Mouse (Mus musculus) erythroblast, adult 5-6 weeks (primary cell): ENCODE measurements around the gene Proca1. TPM values are rescaled to one million over a fixed set of nuclear protein-coding genes. Genes with fewer than 3 reads are reported as not detected.

ENCODE experiments used
- ATAC-seq: replicated peaks from 2 replicates; pipeline ENCODE4 v1.8.0; 2016; ENCODE audit warnings: moderate number of reproducible peaks, mild to moderate bottlenecking, moderate TSS enrichment, inconsistent platforms; ENCODE audit not compliant: poor library complexity, low FRiP score, severe bottlenecking
- total RNA-seq, 2 experiments: library from RNA; stranded (forward) in 1 of 2; stranded (reverse) in 1 of 2; fragments of 150-400 nt in 1 of 2; fragments of 200-764, 138-1000 nt in 1 of 2; gene quantifications; 2 replicates each; pipeline versions ENCODE4 v1.2.3 to v1.2.4; 2015 to 2017; ENCODE audit warnings: low replicate concordance in 2 of 2

The Proca1 gene
- total RNA-seq (2015; ENCODE audit: low replicate concordance) (1.5 TPM in 1 of 2 replicates, not detected in the other), total RNA-seq (2017; ENCODE audit: low replicate concordance) (not detected in 2 replicates)

GRCm38 (mm10) chr11:78193113-78193512 lies at the start of gene Proca1:
Gene Proca1, plus strand, starts transcription at chr11:78193392.
- no peak for ATAC-seq

DNA sequence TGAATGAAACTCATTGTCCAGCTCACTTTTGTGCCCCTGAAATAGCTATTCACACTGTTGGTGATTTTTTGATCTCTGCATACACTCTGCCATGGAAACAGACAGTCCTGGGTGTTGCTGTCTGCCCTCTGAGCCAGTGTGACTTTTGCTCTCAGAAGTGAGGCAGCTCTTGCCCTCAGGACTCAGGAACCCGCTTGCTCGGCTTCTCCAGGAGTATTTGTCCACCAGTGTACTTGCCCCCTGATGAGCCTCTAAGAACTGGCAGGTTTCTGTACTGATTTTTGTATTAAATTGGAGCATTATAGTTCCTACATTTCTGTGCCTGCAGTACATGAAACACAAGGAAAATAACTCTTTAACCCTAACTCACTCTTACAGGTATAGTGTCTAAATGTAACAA lies 49.7 kb upstream of the Proca1 start:
- ATAC-seq = no peak

DNA sequence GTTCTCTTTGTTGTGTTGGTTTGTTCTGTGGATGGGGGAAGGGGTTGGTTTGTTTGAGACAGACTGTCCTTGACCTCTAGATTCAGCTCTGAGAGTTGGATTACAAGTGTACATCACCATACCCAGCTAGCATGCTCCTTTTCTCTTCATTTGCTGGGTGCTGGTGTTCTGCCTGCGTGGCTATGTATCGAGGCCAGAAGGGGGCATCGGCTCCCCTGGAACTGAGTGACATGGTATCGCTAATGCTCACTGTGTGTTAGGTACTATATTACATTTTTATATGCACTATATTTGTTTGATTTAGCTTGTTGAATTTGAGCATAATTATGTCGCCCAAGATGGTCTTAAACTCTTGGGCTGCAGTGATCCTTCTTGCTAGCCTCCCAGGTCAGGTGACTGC lies 47.0 kb upstream of the Proca1 start:
- no peak for ATAC-seq

GRCm38 (mm10) chr11:78146707-78147543 lies 46.3 kb upstream of the Proca1 start:
- ATAC-seq = no peak

DNA sequence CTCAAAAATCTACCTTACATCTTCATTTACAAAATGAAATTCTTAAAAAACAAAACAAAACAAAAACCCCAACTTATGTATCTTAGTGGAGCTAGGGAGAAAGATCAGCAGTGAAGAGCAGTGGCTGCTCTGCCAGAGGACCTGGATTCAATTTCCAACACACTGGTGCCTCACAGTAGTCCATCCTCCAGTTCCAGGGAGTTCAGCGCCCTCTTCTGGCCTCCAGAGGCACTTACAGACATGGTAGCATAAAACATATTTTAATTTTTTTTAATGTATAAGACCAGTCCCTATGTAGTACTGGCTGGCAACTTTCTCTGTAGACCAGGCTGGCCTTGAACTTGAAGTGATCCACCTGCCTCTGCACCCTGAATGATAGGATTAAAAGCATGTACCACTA lies 42.0 kb upstream of the Proca1 start:
- peak; percentile 70 for ATAC-seq

DNA sequence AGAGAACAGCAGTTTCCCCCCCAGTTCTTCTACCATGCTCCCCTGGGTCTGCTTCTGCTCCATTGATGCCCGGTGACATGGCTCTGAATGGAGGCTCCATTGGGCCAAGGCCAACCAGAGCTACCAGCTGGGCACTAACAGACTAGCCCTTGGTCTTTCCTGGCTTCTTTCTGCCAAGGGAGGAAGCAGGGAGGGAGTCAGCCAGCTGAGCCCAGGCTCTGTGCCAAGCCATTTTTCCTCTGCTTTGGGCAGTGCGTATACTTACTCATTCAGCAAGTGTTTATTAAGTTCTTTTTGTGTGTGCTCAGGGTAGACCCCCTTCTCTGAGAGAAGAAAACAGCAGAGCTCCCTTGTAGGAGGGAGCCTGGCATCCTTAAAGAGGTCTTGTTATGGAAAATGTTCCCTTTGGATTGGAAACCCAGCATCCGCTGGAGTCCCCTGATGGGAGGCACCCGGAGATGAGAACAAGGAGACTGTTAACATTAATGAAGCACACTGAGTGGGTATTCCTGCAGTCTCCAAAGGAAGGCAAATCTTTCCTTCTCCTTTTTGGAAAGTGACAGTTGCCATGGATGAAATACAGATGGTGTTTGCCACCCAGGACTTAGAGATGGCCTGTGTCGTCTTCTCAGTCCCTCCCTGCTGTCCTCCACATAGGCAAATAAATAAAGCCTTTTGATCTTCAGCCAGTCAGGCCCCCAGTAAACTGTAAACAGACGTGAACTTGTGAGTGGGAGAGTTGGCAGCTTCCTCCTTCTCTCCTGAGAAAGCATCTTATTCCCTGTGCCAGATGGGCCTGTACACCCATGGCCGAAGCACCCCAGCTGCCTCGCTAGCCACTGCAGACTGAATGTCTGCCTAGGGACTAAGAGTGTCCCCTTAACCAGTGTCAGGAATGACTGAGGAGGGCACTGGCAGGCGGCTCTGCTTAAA lies 40.6 kb upstream of the Proca1 start:
- ATAC-seq = no peak

- no peak for ATAC-seq
Measured at GRCm38 (mm10) chr11:78153778-78154177, 39.4 kb upstream of the Proca1 start.

DNA sequence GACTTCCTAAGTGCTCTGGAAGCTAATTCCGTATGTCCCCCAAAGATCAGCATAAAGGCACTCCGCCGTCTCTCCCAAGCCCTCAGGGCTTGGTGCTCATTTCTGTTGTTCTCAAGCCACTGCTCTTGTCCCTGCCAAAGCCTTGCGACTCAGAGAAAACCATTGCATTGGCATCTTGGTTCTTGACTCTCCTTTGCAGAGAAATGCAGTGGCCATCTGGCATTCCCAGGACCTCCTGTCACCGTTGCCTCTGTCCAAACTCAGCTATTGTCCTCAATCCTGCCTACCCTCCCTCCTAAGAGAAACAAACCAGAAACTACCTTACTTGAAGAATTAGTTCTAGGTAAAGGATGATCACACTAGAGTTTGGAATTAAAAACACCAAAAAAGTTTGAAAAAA lies 37.5 kb upstream of the Proca1 start:
- ATAC-seq = no peak

- ATAC-seq = no peak
Measured at GRCm38 (mm10) chr11:78156156-78156699, 37.0 kb upstream of the Proca1 start.

DNA sequence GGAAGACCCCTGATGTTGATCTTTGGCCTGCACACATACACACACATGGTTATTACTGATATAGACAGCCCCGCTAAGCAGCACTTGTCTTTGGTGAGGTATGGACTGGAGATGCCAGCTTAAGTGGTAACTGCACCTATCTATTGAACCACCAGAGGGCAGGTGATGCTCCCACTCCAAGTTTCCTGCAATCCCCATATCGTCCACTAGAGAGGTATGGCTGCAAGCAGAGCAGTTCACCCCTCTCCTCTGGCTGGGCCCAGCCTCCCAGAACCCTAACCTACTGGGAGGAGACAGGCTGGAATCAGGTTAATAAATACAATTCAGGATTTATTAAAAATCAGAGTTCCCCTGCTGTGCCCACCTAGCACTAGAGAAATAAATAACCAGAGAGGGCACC lies 34.1 kb upstream of the Proca1 start:
- ATAC-seq = peak; percentile 92

DNA sequence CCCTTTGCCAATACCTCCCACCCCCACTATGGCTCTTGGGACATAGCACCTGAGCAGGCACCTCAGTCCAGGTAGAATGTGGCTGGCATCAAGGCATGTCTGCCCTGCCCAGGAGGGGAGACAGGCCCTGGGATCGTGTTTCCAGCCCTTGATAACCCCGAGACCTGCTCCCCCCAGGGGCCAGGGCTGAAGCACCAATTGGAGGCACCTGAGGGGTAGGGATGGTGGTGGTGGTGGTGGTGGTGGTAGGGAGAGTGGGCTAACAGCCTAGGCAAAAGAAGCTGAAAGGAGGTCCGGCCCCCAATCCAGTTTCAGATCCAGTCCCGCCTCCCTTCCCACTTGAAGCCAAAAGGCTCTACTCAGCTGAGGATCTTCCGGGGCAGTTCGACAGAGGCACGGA lies 33.6 kb upstream of the Proca1 start:
- no peak for ATAC-seq

DNA sequence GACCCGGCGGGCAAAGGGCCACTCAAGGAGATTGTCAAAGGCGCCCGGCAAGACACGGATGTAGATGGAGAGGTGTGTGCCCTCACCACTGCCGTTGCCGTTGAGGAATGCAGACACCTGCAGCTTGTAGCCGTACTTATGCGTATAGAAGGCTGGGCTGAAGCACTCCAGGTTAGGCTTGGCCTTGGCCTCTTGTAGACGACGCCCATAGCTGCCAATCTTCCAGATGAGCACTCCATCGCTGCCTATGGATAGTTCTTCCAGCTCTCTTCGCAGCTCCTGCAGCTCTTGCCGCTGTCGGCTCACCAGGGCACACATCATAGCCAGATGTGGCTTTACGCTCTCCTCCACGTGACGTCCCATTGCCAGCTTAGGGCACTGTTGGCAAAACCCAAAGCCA lies 33.0 kb upstream of the Proca1 start:
- no peak for ATAC-seq

DNA sequence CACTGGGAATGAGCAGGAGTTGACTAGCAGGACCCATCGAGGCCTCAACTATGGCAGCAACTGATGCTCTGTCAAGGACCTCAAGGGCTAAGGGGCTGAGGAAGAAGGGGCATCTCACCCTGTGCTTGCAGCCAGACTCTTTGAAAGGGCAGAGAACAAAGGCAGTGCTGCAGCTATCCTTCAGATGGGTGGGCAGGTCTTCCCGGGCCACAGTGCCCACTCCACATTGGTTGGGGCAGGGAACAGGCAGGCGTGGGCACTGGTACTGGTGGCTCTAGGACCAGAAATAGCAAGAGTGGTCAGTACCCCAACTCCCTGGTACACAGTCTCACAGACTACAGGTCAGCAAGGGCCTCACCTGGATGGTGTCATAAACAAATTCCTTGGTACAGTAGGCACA lies 32.5 kb upstream of the Proca1 start:
- no peak for ATAC-seq

DNA sequence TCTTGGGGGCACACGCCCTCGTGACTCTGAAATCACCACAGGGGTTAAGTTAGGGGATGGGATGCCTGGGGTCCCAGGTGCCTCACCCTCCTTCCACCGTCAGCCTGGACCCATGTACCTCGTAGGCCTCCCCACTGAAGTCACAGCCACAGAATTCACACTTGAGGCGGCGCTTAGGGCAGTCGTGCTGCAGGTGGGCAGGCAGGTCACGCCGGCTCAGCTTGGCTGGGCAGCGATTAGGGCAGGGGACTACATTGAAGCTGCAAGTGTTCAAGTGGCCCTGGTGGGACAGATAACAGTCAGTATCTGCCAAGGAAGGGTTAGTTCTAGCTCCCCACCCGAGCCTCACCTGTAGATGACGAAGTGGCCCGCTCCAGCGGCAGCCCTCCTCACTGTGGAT lies 32.0 kb upstream of the Proca1 start:
- no peak for ATAC-seq

GRCm38 (mm10) chr11:78161968-78162367 lies 31.2 kb upstream of the Proca1 start:
- ATAC-seq = no peak

GRCm38 (mm10) chr11:78162504-78162903 lies 30.7 kb upstream of the Proca1 start:
- ATAC-seq = no peak

DNA sequence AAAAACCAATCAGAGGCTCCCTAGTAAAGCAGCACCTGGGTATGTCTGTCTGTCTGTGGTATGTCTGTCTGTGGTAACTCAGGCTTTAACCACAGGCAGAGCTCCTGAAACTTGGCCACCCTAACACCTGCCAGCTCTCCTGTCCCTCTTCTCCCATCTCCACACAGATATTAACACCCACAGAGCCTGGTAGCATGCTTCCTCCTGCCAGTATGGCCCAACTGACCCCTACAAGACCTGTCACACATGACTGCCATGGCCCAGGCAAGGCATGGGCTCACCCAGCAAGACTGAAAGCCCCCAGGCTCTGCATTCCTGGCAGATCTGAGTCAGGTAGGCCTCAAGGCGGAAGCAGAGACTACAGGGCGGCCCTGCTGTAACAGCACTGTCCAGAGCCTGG lies 30.1 kb upstream of the Proca1 start:
- ATAC-seq = no peak

GRCm38 (mm10) chr11:78163681-78164603 lies 29.2 kb upstream of the Proca1 start:
- no peak for ATAC-seq

DNA sequence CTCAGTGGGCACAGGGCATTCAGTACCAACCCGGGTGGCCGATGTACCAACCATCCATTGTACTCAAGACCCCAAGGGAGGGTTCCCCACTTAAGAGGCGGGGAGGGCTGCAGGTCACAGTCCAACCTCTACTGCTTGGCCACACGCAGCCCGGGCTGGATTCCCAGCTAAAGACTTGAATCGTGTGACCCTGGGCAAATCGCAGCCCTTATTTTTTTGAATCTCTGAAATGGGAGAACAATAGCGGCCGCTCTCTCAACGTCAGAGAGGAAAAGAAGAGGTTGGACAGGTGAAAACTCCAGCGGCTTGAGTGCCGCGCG lies 28.6 kb upstream of the Proca1 start:
- no peak for ATAC-seq
